Mouse (Mus musculus): ENCODE results near the gene Slc7a15.
"Not testable (repeated sequence)": the region's sequence is repeated elsewhere in the genome, so short reads cannot be mapped to it uniquely, and the experiment has no call there.

The Slc7a15 gene

DNA sequence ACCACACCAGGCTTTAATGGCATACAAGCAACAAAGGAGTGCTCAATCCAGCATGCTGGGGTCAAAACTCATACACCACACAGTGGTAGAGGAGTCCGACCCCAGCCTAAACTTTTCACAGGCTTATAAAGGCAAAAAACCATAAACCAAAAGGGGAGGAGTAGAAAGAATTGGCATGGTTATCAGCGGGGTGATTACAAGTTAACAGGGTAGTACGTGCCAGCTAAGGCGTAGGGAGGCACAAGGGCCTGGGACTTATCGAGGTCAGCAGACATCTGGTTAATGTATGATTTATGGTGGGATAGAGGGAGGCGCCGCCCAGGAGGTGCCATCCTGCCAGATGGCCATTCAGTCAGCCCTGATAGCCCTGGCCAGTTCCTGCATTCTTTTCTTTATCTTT, at the start of gene Slc7a15:
TSS of gene Slc7a15 (minus strand) at position 101 of the 400 bp plus-strand sequence.
- DNase-seq, result not testable (repeated sequence)

DNA sequence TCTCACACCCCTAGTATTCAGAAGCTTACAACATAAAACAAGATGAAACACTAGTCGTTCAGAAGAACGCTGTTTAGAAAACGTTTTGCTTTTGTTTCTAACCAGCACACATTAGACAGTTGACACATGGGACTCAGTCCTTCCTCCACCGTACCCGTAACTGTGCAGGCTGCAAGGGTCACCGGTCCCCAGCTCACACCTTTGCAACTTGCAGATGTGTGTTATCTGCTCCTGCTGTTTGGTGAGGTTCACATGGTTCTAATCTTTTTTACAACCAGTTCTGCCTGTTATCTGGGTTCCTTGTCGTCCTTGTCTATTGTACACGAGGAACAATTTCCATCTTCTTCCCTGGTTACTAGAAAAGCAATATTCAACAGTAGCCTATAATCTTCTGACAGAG, 49.3 kb upstream of the Slc7a15 start:
- not testable (repeated sequence) for DNase-seq

DNA sequence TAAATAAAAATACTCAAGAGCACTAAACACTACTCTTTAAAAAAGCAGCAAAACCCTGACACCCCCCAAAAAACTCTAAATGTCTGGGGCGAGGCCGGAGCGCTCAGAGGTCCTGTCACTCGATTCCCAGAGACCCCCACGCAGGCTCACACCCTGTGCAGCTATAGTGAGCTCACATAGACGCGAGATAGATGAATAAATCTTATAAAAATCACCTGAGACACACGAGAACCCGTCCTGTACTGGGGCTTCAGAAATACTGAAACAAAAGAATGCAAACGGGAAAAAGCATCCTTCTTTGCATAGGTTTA, 42.5 kb upstream of the Slc7a15 start:
- DNase-seq, result peak; percentile 13

DNA sequence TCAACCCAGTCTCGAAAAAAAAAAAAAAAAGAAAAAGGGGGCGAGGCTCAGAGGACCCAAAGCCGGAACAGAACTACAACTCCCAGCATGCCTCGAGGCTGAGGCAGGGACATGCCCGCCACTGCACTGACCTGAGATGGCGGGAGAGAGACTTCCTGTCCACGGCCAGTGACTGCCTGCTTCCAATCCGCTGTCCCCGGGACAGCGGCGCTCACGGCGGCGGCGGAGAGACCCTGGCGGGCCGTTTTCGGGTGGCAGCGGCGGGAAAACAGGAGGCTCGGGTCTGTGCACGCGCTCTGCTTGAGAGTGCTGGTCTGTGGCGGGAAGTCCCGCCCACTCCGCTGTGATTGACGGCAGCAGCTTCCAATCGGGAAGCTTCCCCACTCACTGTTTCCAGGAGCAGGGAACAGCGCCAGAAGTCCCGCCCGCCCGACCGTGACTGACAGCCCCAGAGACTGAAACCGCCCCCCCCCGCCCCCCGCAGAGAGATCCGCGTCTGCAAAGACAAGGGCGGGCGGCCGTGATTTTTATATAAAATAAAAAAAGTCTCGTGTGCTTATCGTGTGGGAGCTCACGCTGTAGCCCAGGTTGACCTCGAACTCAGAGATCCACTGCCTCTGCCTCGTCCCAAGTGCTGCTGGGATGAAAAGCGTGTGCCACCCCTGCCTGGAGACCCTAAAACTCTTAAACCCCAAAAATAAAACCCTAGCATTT, 42.0 kb upstream of the Slc7a15 start:
- DNase-seq, result peak; percentile 100

DNA sequence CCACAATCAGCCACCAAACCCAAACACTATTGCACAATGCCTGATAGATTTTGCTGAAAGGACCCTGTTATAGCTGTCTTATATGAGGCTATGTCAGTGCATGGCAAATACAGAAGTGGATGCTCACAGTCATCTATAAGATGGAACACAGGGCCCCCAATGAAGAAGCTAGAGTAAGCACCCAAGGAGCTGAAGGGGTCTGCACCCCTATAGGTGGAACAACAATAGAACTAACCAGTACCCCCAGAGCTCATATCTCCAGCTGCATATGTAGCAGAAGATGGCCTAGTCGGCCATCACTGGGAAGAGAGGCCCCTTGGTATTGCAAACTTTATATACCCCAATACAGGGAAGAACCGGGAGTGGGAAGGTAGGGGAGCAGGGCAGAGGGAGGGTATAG, 41.3 kb upstream of the Slc7a15 start:
- not testable (repeated sequence) for DNase-seq

DNA sequence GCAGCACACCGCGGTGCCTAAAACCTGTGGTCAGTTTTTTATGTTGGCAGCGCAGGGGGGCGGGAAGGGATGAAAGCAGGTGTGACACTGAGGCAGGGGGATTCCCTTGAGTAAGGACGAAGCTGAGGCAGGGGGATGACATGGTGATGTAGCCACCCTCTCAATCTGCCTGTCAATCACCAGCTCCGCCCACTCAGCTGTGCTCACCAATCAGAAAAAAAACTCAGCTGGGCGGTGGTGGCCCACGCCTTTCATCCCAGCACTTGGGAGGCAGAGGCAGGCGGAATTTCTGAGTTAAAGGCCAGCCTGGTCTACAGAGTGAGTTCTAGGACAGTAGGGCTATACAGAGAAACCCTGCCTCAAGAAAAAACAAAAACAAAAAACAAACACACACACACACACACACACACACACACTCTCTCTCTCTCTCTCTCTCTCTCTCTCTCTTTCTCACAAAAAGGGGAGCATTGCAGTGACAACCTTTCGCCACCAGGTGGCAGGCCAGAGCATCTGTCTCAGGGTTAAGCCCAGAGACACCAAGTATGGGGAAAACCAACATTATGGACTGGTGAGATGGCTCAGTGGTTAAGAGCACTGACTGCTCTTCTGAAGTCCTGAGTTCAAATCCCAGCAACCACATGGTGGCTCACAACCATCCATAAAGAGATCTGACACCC, 39.7 kb upstream of the Slc7a15 start:
- DNase-seq, result peak; percentile 80

DNA sequence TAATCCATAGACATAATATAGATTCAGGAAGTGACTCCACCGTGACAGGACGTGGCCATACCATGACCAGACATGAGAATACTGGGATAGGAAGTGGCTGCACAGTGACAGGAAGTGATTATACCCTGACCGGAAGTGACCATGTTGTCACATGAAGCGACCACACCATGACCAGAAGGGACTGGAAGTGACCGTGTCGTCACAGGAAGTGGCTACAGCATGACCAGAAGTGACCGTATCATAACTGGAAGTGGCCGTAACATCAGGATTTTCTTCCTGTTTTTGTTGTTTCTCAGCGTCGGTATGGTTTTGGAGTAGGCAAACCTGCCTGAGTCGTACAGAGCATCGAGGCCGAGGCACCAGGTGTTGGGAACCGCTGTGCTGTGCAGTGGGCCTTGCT, 38.1 kb upstream of the Slc7a15 start:
- no peak for DNase-seq

DNA sequence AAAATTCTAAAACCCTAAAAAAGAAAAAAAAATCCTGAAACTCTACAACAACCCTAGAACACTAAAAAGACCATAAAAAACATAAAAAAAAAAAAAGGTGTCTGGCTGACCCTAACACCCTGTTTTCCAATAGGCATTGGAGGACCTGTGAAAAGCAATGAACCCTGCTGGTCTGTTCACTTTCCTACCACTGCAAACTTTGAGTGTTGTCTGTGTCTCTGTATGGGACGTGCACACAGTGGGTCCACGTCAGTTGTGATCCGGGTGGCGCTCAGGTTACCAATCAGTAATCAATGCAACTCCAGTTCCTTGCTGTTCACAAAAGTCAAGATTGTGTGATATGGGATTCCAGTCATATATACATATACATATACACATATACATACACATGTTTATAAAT, 36.7 kb upstream of the Slc7a15 start:
- DNase-seq, result no peak

DNA sequence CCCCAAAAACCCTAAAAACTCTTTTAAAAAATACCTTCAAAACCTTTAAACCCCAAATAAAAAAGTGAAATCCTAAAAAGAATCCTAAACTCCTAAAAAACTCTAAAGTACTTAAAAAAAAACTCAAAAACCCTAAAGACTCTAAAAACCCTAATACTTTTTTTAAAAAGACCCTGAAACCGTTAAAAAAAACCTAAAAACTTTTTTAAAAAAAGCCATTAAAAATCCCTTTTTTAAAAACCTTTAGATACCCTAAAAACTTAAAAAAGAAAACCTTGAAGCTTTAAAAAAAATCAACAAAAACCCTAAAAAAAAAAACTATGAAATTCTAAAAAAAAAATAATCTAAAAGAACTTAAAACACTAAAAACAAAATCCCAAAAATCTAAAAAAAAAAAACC, 35.4 kb upstream of the Slc7a15 start:
- DNase-seq, result no peak

DNA sequence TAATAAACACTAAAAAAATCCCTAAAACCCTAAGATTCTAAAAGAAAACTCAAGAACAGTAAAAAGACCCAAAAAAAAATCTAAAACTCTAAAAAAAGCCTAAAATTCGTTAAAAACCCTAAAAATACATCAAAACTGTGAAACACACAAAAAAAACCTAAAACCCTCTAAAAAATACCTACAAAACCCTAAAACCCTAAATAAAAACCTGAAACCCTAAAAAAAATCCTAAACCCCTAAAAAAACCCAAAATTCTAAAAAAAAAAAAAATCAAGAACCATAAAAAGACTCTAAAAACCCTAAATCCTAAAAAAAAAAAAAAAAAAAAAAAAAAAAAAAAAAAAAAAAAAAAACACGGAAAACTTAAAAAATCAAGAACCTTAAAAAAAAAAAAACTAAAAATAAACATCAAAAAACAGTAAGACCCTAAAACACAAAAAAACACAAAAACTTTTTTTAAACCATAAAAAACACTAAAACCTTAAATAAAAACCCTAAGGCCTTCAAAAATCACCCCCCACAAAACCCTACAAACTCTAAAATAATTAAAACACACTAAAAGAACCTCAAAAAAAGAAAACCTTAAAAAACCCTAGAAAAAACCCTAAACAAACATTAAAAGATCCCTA, 34.0 kb upstream of the Slc7a15 start:
- DNase-seq, result no peak

DNA sequence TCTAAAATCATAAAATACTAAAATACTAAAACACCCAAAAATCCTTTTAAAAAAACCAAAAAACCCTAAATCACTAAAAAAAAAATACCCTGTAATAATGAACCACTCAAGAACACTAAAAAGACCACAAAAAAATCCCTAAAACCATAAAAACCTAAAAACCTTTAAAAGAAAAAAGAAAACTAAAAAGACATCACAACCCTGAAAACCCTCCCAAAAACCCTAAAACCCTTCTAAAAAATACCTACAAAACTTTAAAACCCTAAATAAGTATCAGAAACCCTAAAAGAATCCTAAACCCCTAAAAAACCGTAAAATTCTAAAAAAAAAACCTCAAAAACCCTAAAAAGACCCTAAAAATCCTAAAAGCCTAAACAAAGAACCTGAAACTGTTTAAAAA, 32.8 kb upstream of the Slc7a15 start:
- no peak for DNase-seq

DNA sequence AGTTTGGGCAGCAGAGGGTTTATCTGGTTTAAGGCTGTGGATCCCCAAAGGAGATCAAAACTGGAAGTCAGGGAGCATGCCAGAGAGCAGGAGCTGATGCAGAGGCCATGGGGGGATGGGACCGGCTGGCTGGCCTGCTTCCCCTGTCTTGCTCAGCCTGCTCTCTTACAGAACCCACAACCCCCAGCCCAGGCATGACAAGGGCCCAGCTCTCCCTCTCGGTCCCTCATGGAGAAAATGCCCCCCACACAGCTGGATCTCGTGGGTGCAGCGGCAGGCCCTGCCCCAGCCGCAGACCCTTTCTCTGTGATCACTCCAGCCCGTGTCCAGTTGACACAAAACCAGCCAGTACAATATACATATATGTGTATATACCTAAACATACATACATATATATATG, 30.7 kb upstream of the Slc7a15 start:
- DNase-seq, result no peak

DNA sequence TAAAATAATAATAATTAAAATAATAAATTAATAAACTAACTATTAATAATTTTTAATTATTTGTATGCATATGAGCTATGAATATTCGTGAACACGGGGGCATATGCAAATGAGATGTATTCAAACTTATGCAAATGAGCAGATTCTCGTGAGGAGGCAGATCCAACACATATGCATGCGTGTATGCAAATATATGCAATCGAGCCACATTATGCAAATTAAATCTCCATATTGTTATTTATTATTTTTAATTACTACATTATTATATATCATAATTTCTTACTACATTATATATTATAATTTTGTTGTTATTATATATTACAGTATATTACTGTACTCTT, 21.8 kb upstream of the Slc7a15 start:
- no peak for DNase-seq

DNA sequence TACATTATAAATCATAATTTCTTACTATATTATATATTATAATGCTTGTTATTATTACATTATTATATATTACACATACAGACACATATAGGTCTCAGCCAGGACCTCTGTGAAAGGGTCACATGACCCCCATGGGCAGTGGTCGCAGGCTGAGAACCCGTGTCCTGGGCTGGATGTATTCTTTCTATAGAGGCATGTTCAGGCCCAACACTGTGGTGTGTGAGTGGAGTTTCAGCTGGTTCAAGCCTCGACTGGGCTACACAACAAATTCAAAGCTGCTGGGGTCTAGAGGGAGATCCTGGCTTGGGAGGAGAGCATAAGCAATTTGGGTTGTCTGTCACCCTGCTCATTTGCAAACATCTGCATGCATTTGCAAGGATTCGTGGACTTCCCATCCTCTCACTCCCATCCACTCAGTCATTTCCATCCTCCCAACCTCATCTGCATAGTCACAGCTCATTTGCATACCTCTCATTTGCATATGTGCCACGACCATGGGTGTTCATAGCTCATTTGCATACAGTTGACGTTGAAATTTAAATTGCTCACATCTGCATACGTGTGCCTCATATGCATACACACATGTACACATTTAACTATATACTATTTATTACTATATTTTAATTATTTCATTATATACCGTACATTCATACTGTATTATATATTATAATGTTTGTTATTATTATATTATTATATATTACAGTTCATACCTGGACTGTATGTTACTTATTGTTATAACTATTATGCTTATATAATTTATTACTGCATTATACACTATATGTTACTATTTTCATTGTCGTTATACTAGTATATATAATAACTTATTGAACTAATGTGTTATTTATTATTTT, 21.2 kb upstream of the Slc7a15 start:
- DNase-seq, result no peak

DNA sequence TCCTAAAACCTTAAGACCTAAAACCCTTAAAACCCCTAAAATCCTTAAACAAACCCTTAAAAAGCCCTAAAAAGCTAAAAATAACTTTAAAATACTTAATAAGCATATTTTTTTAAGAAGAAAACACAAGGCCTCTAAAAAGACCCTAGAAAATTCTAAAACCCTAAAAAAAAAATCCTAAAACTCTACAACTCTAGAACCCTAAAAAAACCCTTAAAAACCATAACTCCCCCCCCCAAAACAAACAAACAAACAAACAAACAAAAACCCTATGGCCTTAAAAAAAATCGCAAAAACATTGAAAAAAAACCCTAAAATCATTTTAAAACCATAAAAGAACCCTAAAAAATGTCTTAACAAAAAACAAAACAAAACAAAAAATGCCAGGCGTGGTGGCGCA, 19.4 kb upstream of the Slc7a15 start:
- DNase-seq, result no peak

DNA sequence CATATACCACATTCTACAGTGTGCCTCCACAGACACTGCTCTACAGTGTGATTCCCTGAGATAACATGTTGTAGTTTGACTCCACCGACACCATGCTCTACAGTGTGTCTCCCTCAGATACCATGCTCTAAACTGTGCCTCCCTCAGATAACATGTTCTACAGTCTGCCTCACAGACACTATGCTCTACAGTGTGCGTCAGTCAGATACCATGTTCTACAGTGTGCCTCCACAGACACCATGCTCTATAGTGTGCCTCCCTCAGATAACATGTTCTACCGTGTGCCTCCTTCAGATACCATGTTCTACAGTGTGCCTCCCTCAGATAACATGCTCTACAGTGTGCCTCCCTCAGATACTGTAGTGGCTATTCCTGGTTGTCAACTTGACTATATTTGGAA, 10.2 kb upstream of the Slc7a15 start:
- DNase-seq, result peak; percentile 1

DNA sequence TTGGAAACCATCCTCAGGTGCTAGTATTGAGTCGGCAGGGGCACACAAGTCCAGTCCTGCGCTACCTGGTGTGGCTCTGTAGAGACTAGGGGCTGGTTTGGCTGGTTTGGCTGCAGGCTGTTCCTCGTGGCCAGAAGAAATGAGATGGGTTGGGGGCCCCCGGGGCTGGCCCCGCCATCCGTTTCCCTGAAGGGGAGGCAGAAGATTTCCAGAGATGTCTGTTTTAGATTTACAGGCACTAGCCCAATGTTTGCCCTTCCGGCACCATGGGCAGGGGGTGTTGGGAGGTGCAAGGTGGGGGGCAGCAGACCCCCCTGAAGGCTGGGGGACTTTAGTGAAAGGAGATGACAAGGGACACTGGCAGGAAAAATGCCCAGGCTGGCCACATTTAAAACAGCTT, 3.3 kb downstream of the Slc7a15 start:
- DNase-seq, result no peak

DNA sequence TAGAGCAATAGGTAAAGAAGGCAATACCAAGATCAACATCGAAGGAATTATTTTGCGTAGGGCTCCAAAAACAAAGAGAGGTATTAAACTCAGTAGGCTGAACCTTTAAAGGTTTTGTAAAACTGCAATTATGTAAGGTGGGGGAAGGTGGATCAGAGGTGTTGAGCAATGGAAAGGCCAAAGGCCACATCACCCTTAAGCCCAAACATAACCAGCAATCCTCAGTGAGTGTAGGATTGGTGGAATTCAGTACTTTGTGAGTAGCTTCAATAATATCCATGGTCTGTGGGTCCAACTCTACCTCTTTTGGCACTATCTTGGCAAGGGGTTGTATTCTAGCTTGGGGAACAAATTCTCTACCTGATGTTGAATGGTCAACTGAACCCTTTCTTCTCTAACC, 7.5 kb downstream of the Slc7a15 start:
- not testable (repeated sequence) for DNase-seq

DNA sequence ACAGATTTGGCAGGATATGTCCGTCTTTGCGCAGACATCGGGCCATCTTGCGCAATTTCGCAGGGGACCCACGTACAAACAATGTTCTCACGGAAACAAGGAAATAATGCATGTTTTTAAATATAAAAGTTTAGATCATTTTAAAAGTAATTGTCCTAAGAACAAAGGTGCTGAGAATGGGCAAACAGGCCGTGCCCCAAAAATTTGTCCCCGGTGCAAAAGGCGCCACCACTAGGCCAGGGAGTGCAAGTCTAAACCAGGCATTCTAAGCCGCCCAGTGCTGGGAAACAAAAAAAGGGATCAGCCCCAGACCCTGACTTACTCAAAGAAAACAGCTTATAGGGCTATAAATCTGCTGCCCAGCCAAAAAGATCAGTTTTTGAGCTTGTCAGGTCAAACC, 25.5 kb downstream of the Slc7a15 start:
- no peak for DNase-seq

DNA sequence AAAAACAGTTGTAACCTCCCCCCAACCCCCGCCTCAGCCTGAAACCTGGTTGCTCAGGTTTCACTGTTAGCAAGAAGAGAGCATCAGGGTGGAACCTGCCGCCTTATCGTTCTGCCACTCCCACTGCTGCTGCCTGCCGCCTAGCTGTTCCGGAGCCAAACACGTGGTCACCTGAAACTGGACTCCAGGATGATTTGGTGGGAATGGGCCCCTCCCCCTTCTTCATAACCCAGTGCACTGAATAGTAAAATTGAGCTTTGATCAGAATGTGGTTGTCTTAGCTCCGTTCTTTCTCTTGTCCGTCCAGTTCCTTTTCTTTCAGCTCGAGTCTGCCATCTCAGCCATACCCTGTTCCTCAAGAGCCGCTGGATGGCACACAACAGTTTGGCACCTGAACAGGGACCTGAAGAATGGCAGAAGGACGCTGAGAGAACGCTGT, 26.9 kb downstream of the Slc7a15 start:
- DNase-seq, result peak; percentile 17

DNA sequence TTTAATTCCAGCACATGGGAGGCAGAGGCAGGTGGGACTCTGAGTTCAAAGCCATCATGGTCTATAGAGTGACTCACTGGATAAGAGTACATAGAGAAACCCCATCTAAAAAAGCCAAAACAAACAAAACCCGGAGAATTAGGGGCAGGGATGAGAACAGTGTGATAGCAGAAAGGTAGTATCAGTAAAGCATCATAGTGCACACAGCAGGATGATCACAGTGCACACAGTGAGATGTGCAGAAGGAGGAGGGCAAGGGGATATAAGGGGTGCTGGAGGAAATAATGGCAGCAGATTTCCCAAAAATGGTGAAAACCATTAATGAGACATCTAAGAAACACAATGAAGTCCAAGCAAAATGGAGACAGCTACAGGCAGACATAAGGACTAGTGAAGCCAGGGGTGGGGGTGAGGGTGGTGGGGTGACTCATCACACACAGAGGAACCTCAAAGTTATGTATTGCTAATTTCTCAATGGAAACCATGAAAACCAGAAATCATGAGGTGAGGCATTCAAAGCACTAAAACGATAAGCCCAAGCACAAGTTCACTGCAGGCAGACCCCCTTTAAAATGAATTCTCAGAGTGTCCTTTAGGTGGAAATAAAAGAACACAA, 27.5 kb downstream of the Slc7a15 start:
- not testable (repeated sequence) for DNase-seq

DNA sequence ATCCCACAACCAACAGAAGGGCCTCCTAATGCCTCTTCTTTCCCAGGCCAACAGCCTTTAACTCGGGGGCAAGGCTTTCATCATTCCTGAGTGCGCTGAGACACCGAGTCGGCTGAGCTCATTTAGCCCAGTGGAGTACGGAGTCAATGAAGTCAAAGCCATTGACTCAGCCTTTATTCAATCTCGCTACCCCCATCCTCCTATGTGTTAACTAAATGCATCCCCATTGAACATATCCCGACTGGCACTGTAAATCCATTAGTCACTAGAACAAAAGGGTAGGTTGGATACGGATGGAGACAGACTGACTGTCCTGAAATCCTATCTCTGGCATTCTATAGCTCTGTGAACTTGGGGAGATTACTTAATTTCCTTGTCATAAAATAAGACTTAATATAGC, 36.7 kb downstream of the Slc7a15 start:
- DNase-seq, result not testable (repeated sequence)

DNA sequence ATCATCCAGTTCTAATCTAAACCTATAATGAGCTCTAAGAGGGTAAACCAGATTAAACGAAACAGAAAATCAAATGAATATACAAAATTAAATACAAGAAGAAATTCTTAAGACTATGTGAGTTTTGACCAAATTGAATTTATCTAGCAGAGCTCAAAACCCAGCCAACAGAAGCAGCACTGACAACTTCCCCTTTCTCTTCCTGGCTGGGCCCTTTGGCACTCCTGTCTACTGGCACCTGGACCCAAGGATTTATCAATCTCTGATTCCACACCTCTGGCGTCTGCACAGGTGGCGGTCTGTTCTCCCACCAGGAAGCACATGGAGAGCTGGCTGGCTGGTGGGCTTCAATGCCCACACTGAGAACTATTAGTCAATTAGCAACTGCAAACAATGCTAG, 39.0 kb downstream of the Slc7a15 start:
- not testable (repeated sequence) for DNase-seq
